Mouse (Mus musculus) stomach, postnatal 0 days (tissue): ENCODE data around the gene Alg12. TPM values are rescaled to one million over a fixed set of nuclear protein-coding genes. Genes with fewer than 3 reads are reported as not detected.
A peak's percentile ranks its signal among the peaks of the same experiment; 100 is the strongest.

Source experiments
- ATAC-seq: fragments of 200-750 bp; cut with Nextera tagmentation; 2 replicates; pipeline ENCODE4 v1.8.0; 2017; ENCODE audit not compliant: low FRiP score, low TSS enrichment
- DNase-seq: peaks from one replicate; pipeline ENCODE4 v3.0.0-alpha.2; 2016; ENCODE audit warnings: low spot score
- H3K27ac ChIP-seq: fragments of 300-500 bp; sonication (generic); replicated peaks from 2 replicates; pipeline ENCODE4 v1.5.1; 2014; ENCODE audit warnings: mild to moderate bottlenecking, control low read depth
- H3K27me3 ChIP-seq: fragments of 300-500 bp; sonication (generic); 2 replicates; pipeline ENCODE4 v1.6.1; 2014; ENCODE audit warnings: low read length; ENCODE audit not compliant: control insufficient read depth, insufficient read depth
- H3K36me3 ChIP-seq: fragments of 300-500 bp; sonication (generic); 2 replicates; pipeline ENCODE4 v1.6.1; 2014; ENCODE audit warnings: low read length, mixed read lengths; ENCODE audit not compliant: control insufficient read depth, insufficient read depth
- H3K4me1 ChIP-seq: fragments of 300-500 bp; sonication (generic); replicated peaks from 2 replicates; pipeline ENCODE4 v1.6.1; 2014; ENCODE audit warnings: antibody characterized with exemption; ENCODE audit not compliant: control insufficient read depth, insufficient read depth
- H3K4me2 ChIP-seq: fragments of 300-500 bp; sonication (generic); replicated peaks from 2 replicates; pipeline ENCODE4 v1.6.1; 2014; ENCODE audit warnings: low read depth, mild to moderate bottlenecking, control low read depth, moderate library complexity
- H3K4me3 ChIP-seq: fragments of 300-500 bp; sonication (generic); 2 replicates; pipeline ENCODE4 v1.5.1; 2014; ENCODE audit warnings: low read depth, low read length, control low read depth
- H3K9ac ChIP-seq: fragments of 300-500 bp; sonication (generic); 2 replicates; pipeline ENCODE4 v1.6.1; 2014; ENCODE audit warnings: mild to moderate bottlenecking, low read length, control low read depth, mixed read lengths
- H3K9me3 ChIP-seq: fragments of 300-500 bp; sonication (generic); 2 replicates; pipeline ENCODE4 v1.6.1; 2016; ENCODE audit warnings: low read length; ENCODE audit not compliant: control insufficient read depth
- CTCF ChIP-seq: IDR thresholded peaks from 2 replicates; pipeline ENCODE4 v1.5.1; 2016; ENCODE audit warnings: antibody characterized with exemption, low read depth, mild to moderate bottlenecking, moderate library complexity
- EP300 ChIP-seq: optimal IDR thresholded peaks from 2 replicates; pipeline ENCODE3; 2016; ENCODE audit warnings: antibody characterized with exemption
- WGBS: fragments of 180-500 bp; shearing (Covaris S2); extraction: QIAGEN DNeasy Blood & Tissue Kit; methylation state at CpG from one replicate; pipeline ENCODE4 v1.1.7; 2014; 5-methylcytosine and 5-hydroxymethylcytosine counted together
- polyA plus RNA-seq: library from polyadenylated mRNA; unstranded; fragments of >200 nt; fragmentation: Nextera tagmentation; extraction: Ambion mirVana; gene quantifications from 2 replicates; pipeline ENCODE4 v1.2.1, GENCODE M21; 2015

Alg12 gene
- polyA plus RNA-seq, 1 experiment from 2014 or later, result 8.2 TPM

- peak overlapping the region; percentile 47 for H3K9ac ChIP-seq
- no peak for DNase-seq
- no peaks in the 10 kb centered on the region for H3K27me3 ChIP-seq
- no peaks in the 10 kb centered on the region for H3K9me3 ChIP-seq
- H3K36me3 ChIP-seq, result no peaks in the 10 kb centered on the region
- peak overlapping the region; percentile 0; the same call in 1 of the 2 replicates for H3K4me2 ChIP-seq
- 38% methylated on average over 3 of the region's 3 CpGs for WGBS
- no peak for TF ChIP-seq EP300
- no peak for TF ChIP-seq CTCF
- ATAC-seq, result peak; percentile 4; the same call in 1 of the 2 replicates
- H3K4me1 ChIP-seq, result peaks cover 11% of the 10 kb centered on the region
- peak overlapping the region; percentile 95 for H3K27ac ChIP-seq
- no peak overlapping the region for H3K4me3 ChIP-seq
Measured at GRCm38 (mm10) chr15:88851076-88851475, 32.0 kb upstream of the Alg12 start.

- H3K27ac ChIP-seq, result peak overlapping the region; percentile 95
- peak; percentile 89 for ATAC-seq
- 33% methylated on average over 10 of the region's 10 CpGs for WGBS
- no peak overlapping the region for H3K4me3 ChIP-seq
- TF ChIP-seq CTCF, result no peak
- no peak for TF ChIP-seq EP300
- no peaks in the 10 kb centered on the region for H3K9me3 ChIP-seq
- H3K4me1 ChIP-seq, result peaks cover 11% of the 10 kb centered on the region
- H3K36me3 ChIP-seq, result no peaks in the 10 kb centered on the region
- DNase-seq, result peak; percentile 98
- no peak overlapping the region; the same call in 1 of the 2 replicates for H3K4me2 ChIP-seq
- H3K27me3 ChIP-seq, result no peaks in the 10 kb centered on the region
- H3K9ac ChIP-seq, result peak overlapping the region; percentile 27; the same call in 1 of the 2 replicates
Measured at GRCm38 (mm10) chr15:88850146-88850826, 31.2 kb upstream of the Alg12 start.

GRCm38 (mm10) chr15:88849621-88850020 lies 30.5 kb upstream of the Alg12 start:
- Histone ChIP-seq H3K36me3 (no peaks in the 10 kb centered on the region), H3K27me3 (no peaks in the 10 kb centered on the region), H3K27ac (peak overlapping the region; percentile 95), H3K9me3 (no peaks in the 10 kb centered on the region), H3K4me3 (no peak overlapping the region), H3K4me2 (no peak overlapping the region), H3K4me1 (peaks cover 8% of the 10 kb centered on the region), H3K9ac (no peak overlapping the region)
- DNase-seq (no peak), ATAC-seq (no peak)
- TF ChIP-seq CTCF (no peak), EP300 (no peak)
- 86% methylated on average over 2 of the region's 2 CpGs for WGBS

GRCm38 (mm10) chr15:88848661-88849060 lies 29.5 kb upstream of the Alg12 start:
- DNase-seq, result no peak
- no peak for ATAC-seq
- WGBS, result 100% methylated on average over 1 of the region's 1 CpGs

GRCm38 (mm10) chr15:88844966-88845365 lies 25.8 kb upstream of the Alg12 start:
- no peak for TF ChIP-seq CTCF
- TF ChIP-seq EP300, result no peak
- H3K9ac ChIP-seq, result no peak overlapping the region
- 82% methylated on average over 7 of the region's 7 CpGs for WGBS
- no peak for DNase-seq
- H3K36me3 ChIP-seq, result no peaks in the 10 kb centered on the region
- no peak for ATAC-seq
- no peaks in the 10 kb centered on the region for H3K27me3 ChIP-seq
- H3K4me3 ChIP-seq, result no peak overlapping the region
- H3K4me1 ChIP-seq, result 0 out of 2 replicates have a peak, but pooled peaks cover 2% of the 10 kb centered on the region
- no peak overlapping the region for H3K27ac ChIP-seq
- H3K9me3 ChIP-seq, result no peaks in the 10 kb centered on the region
- no peak overlapping the region for H3K4me2 ChIP-seq

More at GRCm38 (mm10) chr15:88848661-88849060, 29.5 kb upstream of the Alg12 start:
- no peaks in the 10 kb centered on the region for H3K27me3 ChIP-seq
- H3K9me3 ChIP-seq, result no peaks in the 10 kb centered on the region
- no peak overlapping the region for H3K4me2 ChIP-seq
- TF ChIP-seq CTCF, result no peak
- no peak for TF ChIP-seq EP300
- no peak overlapping the region for H3K27ac ChIP-seq
- peaks cover 5% of the 10 kb centered on the region; the same call in 1 of the 2 replicates for H3K4me1 ChIP-seq
- no peaks in the 10 kb centered on the region for H3K36me3 ChIP-seq
- H3K9ac ChIP-seq, result no peak overlapping the region
- H3K4me3 ChIP-seq, result no peak overlapping the region

- no peak overlapping the region for H3K4me3 ChIP-seq
- H3K27me3 ChIP-seq, result no peaks in the 10 kb centered on the region
- H3K4me2 ChIP-seq, result no peak overlapping the region
- H3K36me3 ChIP-seq, result no peaks in the 10 kb centered on the region
- TF ChIP-seq EP300 (no peak), CTCF (no peak)
- no peak overlapping the region for H3K9ac ChIP-seq
- 0 out of 2 replicates have a peak overlapping the region, but pooled peaks have one; percentile 30 for H3K27ac ChIP-seq
- peak; percentile 38 for ATAC-seq
- H3K4me1 ChIP-seq, result 0 out of 2 replicates have a peak, but pooled peaks cover 4% of the 10 kb centered on the region
- 32% methylated on average over 8 of the region's 8 CpGs for WGBS
- no peaks in the 10 kb centered on the region for H3K9me3 ChIP-seq
- DNase-seq, result peak; percentile 52
Measured at GRCm38 (mm10) chr15:88843486-88844097, 24.5 kb upstream of the Alg12 start.
